Mouse (Mus musculus) hindbrain, embryonic 10.5 days (tissue): ENCODE data around the gene Klk9. TPM values are rescaled to one million over a fixed set of nuclear protein-coding genes. Genes with fewer than 3 reads are reported as not detected.

Experiments used
- DNase-seq: peaks from one replicate; pipeline ENCODE4 v3.0.0-alpha.2; 2017; ENCODE audit warnings: low spot score
- H3K27ac ChIP-seq: fragments of 300-500 bp; sonication (generic); 2 replicates; pipeline ENCODE4 v1.5.1; 2016; ENCODE audit warnings: mild to moderate bottlenecking, moderate library complexity
- H3K27me3 ChIP-seq: fragments of 300-500 bp; sonication (generic); 2 replicates; pipeline ENCODE4 v1.6.1; 2016; ENCODE audit warnings: mild to moderate bottlenecking; ENCODE audit not compliant: poor library complexity, insufficient read depth, severe bottlenecking
- H3K36me3 ChIP-seq: fragments of 300-500 bp; sonication (generic); 2 replicates; pipeline ENCODE4 v1.6.1; 2016; ENCODE audit warnings: mild to moderate bottlenecking, moderate library complexity
- H3K4me1 ChIP-seq: fragments of 300-500 bp; sonication (generic); replicated peaks from 2 replicates; pipeline ENCODE4 v1.6.1; 2016; ENCODE audit warnings: mild to moderate bottlenecking
- H3K4me3 ChIP-seq: fragments of 300-500 bp; sonication (generic); 2 replicates; pipeline ENCODE4 v1.5.1; 2016; ENCODE audit warnings: mild to moderate bottlenecking, moderate library complexity
- H3K9me3 ChIP-seq: fragments of 300-500 bp; sonication (generic); 2 replicates; pipeline ENCODE4 v1.6.1; 2016; ENCODE audit warnings: mild to moderate bottlenecking, moderate library complexity
- WGBS: fragments of 180-500 bp; shearing (Covaris S2); methylation state at CpG from one replicate; pipeline ENCODE4 v1.1.7; 2016; 5-methylcytosine and 5-hydroxymethylcytosine counted together
- polyA plus RNA-seq: library from polyadenylated mRNA; unstranded; fragments of >200 nt; fragmentation: Nextera tagmentation; extraction: Ambion mirVana; gene quantifications from 2 replicates; pipeline ENCODE4 v1.2.1, GENCODE M21; 2016

The Klk9 gene
- polyA plus RNA-seq, 1 experiment from 2014 or later, result 0.13 TPM

DNA sequence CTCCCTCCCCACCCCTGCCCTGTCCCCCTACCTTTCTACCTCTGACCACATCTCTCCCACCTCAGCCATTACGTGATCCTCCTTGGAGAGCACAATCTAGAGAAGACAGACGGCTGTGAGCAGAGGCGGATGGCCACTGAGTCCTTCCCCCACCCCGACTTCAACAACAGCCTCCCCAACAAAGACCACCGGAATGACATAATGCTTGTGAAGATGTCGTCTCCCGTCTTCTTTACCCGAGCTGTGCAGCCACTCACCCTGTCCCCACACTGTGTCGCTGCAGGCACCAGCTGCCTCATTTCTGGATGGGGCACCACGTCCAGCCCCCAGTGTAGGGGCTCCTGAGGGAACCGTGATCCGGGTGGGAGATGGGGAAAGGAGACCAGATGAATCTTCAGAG, 14.3 kb upstream of the Klk9 start:
- H3K4me1 ChIP-seq, result peaks cover 21% of the 10 kb centered on the region
- WGBS, result 90% methylated on average over 12 of the region's 12 CpGs
- no peaks in the 10 kb centered on the region for H3K9me3 ChIP-seq
- DNase-seq, result peak; percentile 1
- H3K27ac ChIP-seq, result no peak overlapping the region
- H3K36me3 ChIP-seq, result no peaks in the 10 kb centered on the region
- peaks cover 7% of the 10 kb centered on the region; the same call in 1 of the 2 replicates for H3K27me3 ChIP-seq
- no peak overlapping the region for H3K4me3 ChIP-seq

DNA sequence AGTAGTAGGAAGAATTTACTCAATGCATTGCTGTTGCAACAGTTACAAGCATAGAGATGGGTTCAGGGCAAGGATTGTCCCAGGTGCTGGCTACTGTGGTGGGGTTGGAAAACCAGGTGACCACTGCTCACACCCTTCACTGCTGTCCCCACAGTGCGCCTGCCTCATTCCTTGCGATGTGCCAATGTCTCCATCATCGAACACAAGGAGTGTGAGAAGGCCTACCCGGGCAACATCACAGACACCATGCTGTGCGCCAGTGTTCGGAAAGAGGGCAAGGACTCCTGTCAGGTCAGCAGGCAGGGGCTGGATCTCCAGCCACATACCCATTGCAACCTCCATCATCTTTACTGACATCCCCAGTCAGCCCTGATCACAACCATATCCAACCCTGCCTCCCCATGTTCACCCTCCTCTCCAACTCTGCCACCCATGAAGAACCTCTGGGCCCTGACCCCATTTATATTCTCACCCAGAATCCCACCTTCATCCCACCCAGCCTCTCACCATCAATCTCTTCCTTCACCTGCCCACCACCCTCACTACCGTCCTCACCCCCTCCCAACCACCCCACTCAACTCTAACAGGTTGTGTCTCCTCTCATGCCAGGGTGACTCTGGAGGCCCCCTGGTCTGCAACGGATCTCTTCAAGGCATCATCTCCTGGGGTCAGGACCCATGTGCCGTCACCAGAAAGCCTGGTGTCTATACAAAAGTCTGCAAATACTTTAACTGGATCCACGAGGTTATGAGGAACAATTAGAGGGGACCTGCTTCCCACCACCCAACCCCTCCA, 13.3 kb upstream of the Klk9 start:
- Histone ChIP-seq H3K4me1 (peaks cover 26% of the 10 kb centered on the region), H3K4me3 (no peak overlapping the region), H3K27ac (no peak overlapping the region), H3K9me3 (no peaks in the 10 kb centered on the region), H3K36me3 (no peaks in the 10 kb centered on the region), H3K27me3 (peaks cover 14% of the 10 kb centered on the region)
- no peak for DNase-seq
- WGBS, result 89% methylated on average over 10 of the region's 10 CpGs

DNA sequence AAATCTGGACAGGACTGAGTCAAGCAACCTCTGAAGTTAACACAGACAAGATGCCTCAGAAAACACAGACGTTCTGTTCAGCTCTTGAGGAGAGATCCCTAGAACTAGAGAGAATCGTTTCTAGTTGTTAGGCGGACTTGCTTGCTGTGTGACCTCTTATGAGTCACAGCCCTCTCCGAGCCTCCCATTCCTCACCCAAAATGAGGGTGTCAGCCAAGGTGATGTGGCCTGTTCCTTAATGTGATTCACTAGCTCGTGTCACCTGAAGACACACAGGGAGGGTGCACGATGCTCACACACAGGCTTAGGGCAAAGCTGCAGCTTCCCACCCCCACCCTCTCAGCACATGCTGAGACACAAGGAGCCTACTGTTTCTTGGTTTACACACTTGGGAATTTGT, 11.4 kb upstream of the Klk9 start:
- Histone ChIP-seq H3K27me3 (peaks cover 23% of the 10 kb centered on the region), H3K4me3 (no peak overlapping the region), H3K4me1 (peaks cover 14% of the 10 kb centered on the region), H3K27ac (no peak overlapping the region), H3K36me3 (no peaks in the 10 kb centered on the region), H3K9me3 (no peaks in the 10 kb centered on the region)
- WGBS, result 74% methylated on average over 6 of the region's 6 CpGs
- DNase-seq, result no peak

DNA sequence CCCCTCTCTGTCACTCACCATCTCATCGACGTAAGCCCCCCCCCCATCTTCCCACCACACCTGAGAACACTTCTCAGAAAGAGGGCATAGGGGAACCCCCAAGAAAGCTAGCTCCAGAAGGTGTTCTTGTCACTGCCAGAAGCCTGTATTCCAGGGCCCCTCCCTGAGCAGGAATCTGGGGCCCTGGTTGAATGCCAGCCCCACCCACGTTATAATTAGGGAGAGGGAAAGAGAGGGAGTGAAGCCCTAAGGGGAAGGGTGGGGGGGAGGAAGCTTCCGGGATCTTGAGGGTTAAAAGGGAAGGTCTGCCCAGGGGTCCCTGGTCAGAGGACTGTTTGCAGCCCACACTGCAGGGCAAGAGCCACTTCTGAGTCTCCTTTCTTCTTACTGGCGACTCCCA, 10.9 kb upstream of the Klk9 start, which contains the start of gene Klk10:
Gene Klk10 (plus strand): TSS at position 290 of the 400 bp plus-strand sequence.
- Histone ChIP-seq H3K9me3 (no peaks in the 10 kb centered on the region), H3K27me3 (peaks cover 23% of the 10 kb centered on the region), H3K4me3 (no peak within 1 kb of the TSS), H3K36me3 (no peaks in the 10 kb centered on the region), H3K27ac (no peak within 1 kb of the TSS), H3K4me1 (peaks cover 9% of the 10 kb centered on the region)
- 40% methylated on average over 5 of the region's 5 CpGs for WGBS
- no peak for DNase-seq

DNA sequence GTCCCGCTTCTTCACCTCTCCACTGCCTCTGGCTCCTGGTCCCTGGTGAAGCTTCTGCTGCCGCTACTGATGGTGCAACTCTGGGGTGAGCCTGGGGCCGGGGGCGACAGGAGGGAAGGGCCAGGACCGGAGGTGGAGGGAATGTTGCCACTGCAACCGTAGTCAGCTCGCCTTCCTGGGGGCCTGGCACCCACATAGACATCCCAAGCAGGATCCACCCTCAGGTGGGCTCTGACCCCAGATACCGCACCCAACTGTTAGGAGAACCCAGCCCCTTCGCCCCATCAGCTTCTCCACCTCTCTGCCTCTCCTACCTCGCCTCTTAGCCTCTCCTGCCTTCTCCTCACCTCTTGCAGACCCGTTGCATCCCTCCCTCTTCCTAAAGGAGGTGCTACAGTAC, 10.2 kb upstream of the Klk9 start:
- 93% methylated on average over 11 of the region's 11 CpGs for WGBS
- no peaks in the 10 kb centered on the region for H3K9me3 ChIP-seq
- H3K36me3 ChIP-seq, result no peaks in the 10 kb centered on the region
- no peak for DNase-seq
- no peak overlapping the region for H3K4me3 ChIP-seq
- peaks cover 7% of the 10 kb centered on the region for H3K4me1 ChIP-seq
- no peak overlapping the region for H3K27ac ChIP-seq
- peaks cover 23% of the 10 kb centered on the region for H3K27me3 ChIP-seq

DNA sequence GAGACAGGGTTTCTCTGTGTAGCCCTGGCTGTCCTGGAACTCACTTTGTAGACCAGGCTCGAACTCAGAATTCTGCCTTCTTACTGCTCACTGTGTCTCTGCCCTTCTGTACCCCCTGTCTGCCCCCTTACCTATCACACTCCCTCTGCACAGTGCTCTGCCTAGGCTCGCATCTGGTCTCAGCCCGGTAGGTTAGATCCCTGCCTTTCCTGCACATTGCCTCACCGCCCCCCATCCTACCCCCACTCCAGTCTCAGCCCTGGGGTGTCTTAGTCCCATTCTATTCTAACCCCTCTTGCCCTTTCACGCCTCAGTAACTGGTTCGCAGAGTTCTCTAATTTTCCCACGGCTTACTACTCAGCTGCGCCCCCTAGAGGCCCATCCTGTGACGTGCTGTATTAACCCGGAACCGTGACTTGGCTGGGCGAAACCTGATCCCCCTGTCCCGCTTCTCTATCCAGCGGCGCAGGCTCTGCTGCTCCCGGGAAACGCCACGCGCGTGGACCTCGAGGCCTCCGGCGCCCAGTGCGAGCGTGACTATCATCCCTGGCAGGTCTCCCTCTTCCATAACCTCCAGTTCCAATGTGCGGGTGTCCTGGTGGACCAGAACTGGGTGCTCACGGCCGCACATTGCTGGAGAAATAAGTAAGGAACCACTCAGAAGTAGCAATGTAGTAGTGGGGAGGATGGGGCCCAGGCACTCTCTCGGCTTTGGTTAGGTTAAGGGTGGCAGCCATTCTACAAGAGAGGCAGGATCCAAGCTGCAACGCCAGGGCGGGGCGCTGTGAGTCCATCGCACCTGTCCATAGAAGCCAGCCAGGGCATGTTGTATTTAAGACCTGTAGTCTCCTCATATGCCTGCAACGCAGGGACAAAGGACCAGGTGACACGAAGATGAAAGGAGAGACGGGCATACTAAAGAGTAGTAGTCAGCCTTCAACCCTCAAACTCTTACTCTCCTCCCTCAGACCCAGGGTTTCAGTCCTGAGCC, 9.1 kb upstream of the Klk9 start:
- H3K4me1 ChIP-seq, result peaks cover 7% of the 10 kb centered on the region
- peaks cover 20% of the 10 kb centered on the region for H3K27me3 ChIP-seq
- peak overlapping the region; percentile 47 for H3K4me3 ChIP-seq
- no peaks in the 10 kb centered on the region for H3K36me3 ChIP-seq
- no peaks in the 10 kb centered on the region for H3K9me3 ChIP-seq
- DNase-seq, result peak; percentile 88
- WGBS, result 8% methylated on average over 36 of the region's 36 CpGs
- peak overlapping the region; percentile 74 for H3K27ac ChIP-seq

DNA sequence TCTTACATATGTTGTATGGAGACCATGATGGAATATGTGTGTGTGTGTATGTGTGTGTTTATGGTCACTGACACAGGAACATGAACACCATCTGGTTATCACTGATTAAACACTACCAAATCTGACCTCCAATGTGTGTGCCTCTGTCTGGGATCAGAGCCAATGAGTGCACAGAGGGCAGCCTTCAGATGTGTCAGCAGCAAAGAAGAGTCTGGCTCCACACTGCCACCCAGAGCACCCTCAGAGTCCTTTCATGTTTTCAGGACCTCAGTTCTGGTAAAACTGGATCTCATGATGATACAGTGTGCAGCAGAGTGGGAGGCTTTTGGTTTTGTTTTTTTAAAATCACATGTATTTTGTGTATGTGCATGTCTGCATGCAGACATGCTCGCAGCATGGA, 6.4 kb upstream of the Klk9 start:
- no peak for DNase-seq
- Histone ChIP-seq H3K4me1 (peaks cover 7% of the 10 kb centered on the region), H3K4me3 (no peak overlapping the region), H3K27ac (no peak overlapping the region), H3K9me3 (no peaks in the 10 kb centered on the region), H3K36me3 (no peaks in the 10 kb centered on the region), H3K27me3 (peaks cover 20% of the 10 kb centered on the region)
- 83% methylated on average over 1 of the region's 1 CpGs for WGBS

DNA sequence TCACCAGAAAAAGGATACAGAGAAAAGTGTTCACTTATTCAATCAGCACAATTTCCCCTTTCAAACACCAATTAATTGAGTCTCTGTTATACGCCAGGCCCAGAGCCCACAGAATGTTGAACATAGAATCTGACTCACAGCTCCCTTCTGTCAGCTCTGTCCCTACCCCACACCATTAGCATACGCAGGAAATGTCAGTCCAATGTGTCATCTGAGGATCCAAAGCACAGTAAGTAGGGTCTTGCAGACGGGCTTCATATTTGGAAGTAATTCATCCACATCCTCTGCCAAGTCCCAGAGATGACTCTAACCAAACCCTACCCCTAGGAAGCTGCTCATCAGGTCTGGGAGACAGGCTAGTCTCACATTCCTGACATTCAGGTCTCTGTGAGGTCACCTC, 3.6 kb upstream of the Klk9 start:
- Histone ChIP-seq H3K27ac (no peak overlapping the region), H3K36me3 (no peaks in the 10 kb centered on the region), H3K4me3 (no peak overlapping the region), H3K27me3 (peaks cover 11% of the 10 kb centered on the region), H3K4me1 (no peaks in the 10 kb centered on the region; the same call in 1 of the 2 replicates), H3K9me3 (no peaks in the 10 kb centered on the region)
- no peak for DNase-seq
- 78% methylated on average over 3 of the region's 3 CpGs for WGBS

DNA sequence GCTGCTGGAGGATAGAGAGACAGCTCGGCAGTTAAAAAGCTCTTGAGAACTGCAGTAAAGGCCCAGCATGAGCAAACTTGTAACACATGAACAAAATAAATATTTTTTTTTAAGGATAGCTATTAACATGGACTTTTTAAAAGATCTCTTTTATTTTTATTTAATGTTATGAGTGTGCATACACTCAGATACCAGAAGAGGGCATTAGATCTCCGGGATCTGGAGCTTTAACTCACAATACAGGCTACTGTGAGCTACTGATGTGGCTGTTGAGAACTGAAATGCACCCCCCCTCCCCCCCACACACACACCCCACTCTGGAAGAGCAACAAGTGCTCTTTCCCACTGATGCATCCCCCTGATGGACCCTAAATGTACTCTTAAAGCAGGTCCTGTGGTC, 2.4 kb upstream of the Klk9 start:
- no peak overlapping the region for H3K4me3 ChIP-seq
- DNase-seq, result no peak
- WGBS, result 84% methylated on average over 2 of the region's 2 CpGs

DNA sequence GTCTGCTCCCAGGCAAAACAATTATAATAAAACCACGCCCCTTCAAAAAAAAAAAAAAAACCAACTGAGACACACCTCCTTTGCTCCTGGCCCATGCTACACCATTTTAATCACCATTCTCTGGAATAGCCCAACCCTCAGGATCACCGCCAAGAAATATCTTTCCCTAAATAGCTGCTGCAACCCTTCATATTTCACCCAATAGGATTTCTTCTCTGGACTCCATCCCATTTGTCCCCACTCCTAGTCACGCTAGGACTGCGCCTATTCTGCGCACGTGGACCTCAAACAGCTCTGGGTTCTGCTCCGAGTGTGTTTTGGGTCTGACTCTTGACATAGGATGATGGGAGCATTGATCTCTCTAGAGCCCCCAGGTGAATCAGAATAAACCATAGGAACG, 4.7 kb downstream of the Klk9 start:
- Histone ChIP-seq H3K27ac (no peak overlapping the region), H3K4me1 (peaks cover 26% of the 10 kb centered on the region), H3K9me3 (no peaks in the 10 kb centered on the region), H3K27me3 (peaks cover 40% of the 10 kb centered on the region), H3K36me3 (no peaks in the 10 kb centered on the region), H3K4me3 (peak overlapping the region; percentile 55)
- DNase-seq, result no peak
- WGBS, result 11% methylated on average over 8 of the region's 8 CpGs

More for the DNA sequence above, 2.4 kb upstream of the Klk9 start:
- Histone ChIP-seq H3K4me1 (no peaks in the 10 kb centered on the region; the same call in 1 of the 2 replicates), H3K27ac (no peak overlapping the region), H3K9me3 (no peaks in the 10 kb centered on the region), H3K36me3 (no peaks in the 10 kb centered on the region), H3K27me3 (no peaks in the 10 kb centered on the region; the same call in 1 of the 2 replicates)

DNA sequence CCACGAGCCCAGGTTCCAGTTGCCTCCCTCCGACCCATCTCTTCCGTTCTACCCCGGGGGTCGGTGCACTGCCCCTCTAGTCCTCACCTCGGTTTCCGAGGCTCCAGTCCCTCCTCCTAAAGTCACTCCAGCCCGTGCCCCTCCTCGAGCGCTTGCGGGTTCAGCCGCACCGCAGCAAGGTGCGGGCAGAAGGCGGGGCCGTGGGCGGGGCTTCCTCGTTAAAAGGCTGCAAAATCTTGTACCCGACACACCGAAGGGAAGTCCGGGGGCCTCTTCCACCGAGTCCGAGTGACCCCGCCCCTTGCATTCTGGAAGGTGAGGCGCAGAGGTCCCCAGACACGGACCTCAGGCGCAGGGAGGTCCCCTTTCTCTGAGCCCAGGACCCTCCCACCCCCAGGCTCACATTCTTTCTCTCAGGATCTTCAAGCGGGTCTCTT, 5.7 kb downstream of the Klk9 start, which contains the start of gene Klk8:
Gene Klk8 (plus strand): TSS at position 245 of the 437 bp plus-strand sequence.
- under 1% methylated on average over 28 of the region's 28 CpGs for WGBS
- DNase-seq, result peak; percentile 34
- Histone ChIP-seq H3K4me1 (peaks cover 26% of the 10 kb centered on the region), H3K9me3 (no peaks in the 10 kb centered on the region), H3K4me3 (peak within 1 kb of the TSS; percentile 55), H3K27ac (no peak within 1 kb of the TSS), H3K27me3 (peaks cover 40% of the 10 kb centered on the region), H3K36me3 (no peaks in the 10 kb centered on the region)

DNA sequence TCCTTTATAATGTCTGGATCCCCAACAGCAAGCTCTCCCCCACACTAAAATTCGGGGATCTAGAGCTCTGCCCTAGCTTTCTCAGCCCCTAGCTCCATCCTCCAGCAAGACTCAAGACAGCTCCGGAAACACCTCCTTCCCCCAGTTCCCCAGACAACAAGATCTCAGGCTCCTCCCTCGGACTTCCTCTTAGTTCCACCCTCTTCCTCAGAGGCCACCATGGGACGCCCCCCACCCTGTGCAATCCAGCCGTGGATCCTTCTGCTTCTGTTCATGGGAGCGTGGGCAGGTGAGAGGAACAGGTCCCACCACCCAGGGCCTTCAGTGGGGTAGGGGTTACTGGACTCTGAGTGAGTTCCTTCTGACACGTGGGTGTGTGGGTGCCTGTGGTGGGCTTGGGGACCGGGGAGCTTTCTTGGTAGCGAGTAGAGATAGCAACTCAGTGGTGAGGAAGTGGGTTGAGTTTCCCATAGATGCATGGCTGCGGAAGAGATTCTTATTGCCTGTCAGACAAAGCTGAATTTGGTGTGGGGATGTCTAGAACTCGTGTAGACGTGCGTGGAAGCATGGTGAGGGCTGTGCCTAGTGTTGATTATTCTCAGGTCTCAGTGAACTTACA, 6.3 kb downstream of the Klk9 start:
- Histone ChIP-seq H3K4me1 (peaks cover 26% of the 10 kb centered on the region), H3K36me3 (no peaks in the 10 kb centered on the region), H3K4me3 (peak overlapping the region; percentile 55), H3K9me3 (no peaks in the 10 kb centered on the region), H3K27ac (no peak overlapping the region), H3K27me3 (peaks cover 40% of the 10 kb centered on the region)
- no peak for DNase-seq
- WGBS, result 40% methylated on average over 13 of the region's 13 CpGs
